Mouse (Mus musculus): ENCODE measurements at regions not wholly inside any gene's neighbourhood (a gene's known extent, or its start where the extent isn't known, plus 50 kb on each side); places are given as distances from the start of the nearest gene placed in this dataset.

GRCm38 (mm10) chr2:101206637-101207036 is 417.9 kb upstream of the Rag2 start:
- DNase-seq = no peak

GRCm38 (mm10) chr2:101209136-101209535 is 415.4 kb upstream of the Rag2 start:
- no peak for DNase-seq

GRCm38 (mm10) chr2:101220759-101221158 is 403.8 kb upstream of the Rag2 start:
- DNase-seq = no peak

- DNase-seq = no peak
Observed at GRCm38 (mm10) chr2:101242983-101243382, 381.5 kb upstream of the Rag2 start.

GRCm38 (mm10) chr2:101247133-101247532 is 377.4 kb upstream of the Rag2 start:
- no peak for DNase-seq

GRCm38 (mm10) chr2:101252228-101252627 is 372.3 kb upstream of the Rag2 start:
- DNase-seq = no peak

GRCm38 (mm10) chr2:101256464-101256863 is 368.1 kb upstream of the Rag2 start:
- no peak for DNase-seq

GRCm38 (mm10) chr2:101263934-101264333 is 360.6 kb upstream of the Rag2 start:
- DNase-seq = no peak

GRCm38 (mm10) chr2:101266685-101267374 is 357.7 kb upstream of the Rag2 start:
- DNase-seq = no peak

- DNase-seq = no peak
Observed at GRCm38 (mm10) chr2:101274045-101274664, 350.4 kb upstream of the Rag2 start.

GRCm38 (mm10) chr2:101284886-101285285 is 339.6 kb upstream of the Rag2 start:
- no peak for DNase-seq

- DNase-seq = no peak
Observed at GRCm38 (mm10) chr2:101288119-101288518, 336.4 kb upstream of the Rag2 start.

GRCm38 (mm10) chr2:101289168-101289567 is 335.4 kb upstream of the Rag2 start:
- no peak for DNase-seq

GRCm38 (mm10) chr2:101290738-101291137 is 333.8 kb upstream of the Rag2 start:
- no peak for DNase-seq

- DNase-seq = no peak
Observed at GRCm38 (mm10) chr2:101295678-101296368, 328.7 kb upstream of the Rag2 start.

- no peak for DNase-seq
Observed at GRCm38 (mm10) chr2:101296369-101296682, 328.2 kb upstream of the Rag2 start.

- no peak for DNase-seq
Observed at GRCm38 (mm10) chr2:101296778-101297177, 327.7 kb upstream of the Rag2 start.

GRCm38 (mm10) chr2:101299126-101299525 is 325.4 kb upstream of the Rag2 start:
- DNase-seq = no peak

- DNase-seq = no peak
Observed at GRCm38 (mm10) chr2:101300106-101300505, 324.4 kb upstream of the Rag2 start.

- DNase-seq = no peak
Observed at GRCm38 (mm10) chr2:101321286-101321914, 303.1 kb upstream of the Rag2 start.

- no peak for DNase-seq
Observed at GRCm38 (mm10) chr2:101356709-101357108, 267.8 kb upstream of the Rag2 start.

GRCm38 (mm10) chr2:101364256-101364655 is 260.3 kb upstream of the Rag2 start:
- DNase-seq = no peak

- no peak for DNase-seq
Observed at GRCm38 (mm10) chr2:101368278-101368677, 256.2 kb upstream of the Rag2 start.

Data from adrenal gland, adult 8-10 months (tissue).